Mouse (Mus musculus) limb, embryonic 13.5 days (tissue): ENCODE data around the gene Gm9918. TPM values are rescaled to one million over a fixed set of nuclear protein-coding genes. Genes with fewer than 3 reads are reported as not detected.

ENCODE experiments used
- ATAC-seq: fragments of 200-750 bp; cut with Nextera tagmentation; 2 replicates; pipeline ENCODE4 v1.8.0; 2017; ENCODE audit warnings: low read depth, moderate number of reproducible peaks, moderate TSS enrichment; ENCODE audit not compliant: low FRiP score
- H3K27ac ChIP-seq: fragments of 300-500 bp; sonication (generic); 2 replicates; pipeline ENCODE4 v1.5.1; 2015; ENCODE audit warnings: inconsistent platforms, mild to moderate bottlenecking, moderate library complexity
- H3K27me3 ChIP-seq: fragments of 300-500 bp; sonication (generic); 2 replicates; pipeline ENCODE4 v1.6.1; 2015; ENCODE audit warnings: mild to moderate bottlenecking, inconsistent platforms
- H3K36me3 ChIP-seq: fragments of 300-500 bp; sonication (generic); 2 replicates; pipeline ENCODE4 v1.6.1; 2015; ENCODE audit warnings: inconsistent platforms, mild to moderate bottlenecking, moderate library complexity
- H3K4me1 ChIP-seq: fragments of 300-500 bp; sonication (generic); 2 replicates; pipeline ENCODE4 v1.6.1; 2015; ENCODE audit warnings: inconsistent platforms
- H3K4me2 ChIP-seq: fragments of 300-500 bp; sonication (generic); replicated peaks from 2 replicates; pipeline ENCODE4 v1.6.1; 2015; ENCODE audit warnings: inconsistent platforms, mild to moderate bottlenecking, moderate library complexity
- H3K4me3 ChIP-seq: fragments of 300-500 bp; sonication (generic); 2 replicates; pipeline ENCODE4 v1.5.1; 2015; ENCODE audit warnings: moderate library complexity, mild to moderate bottlenecking, inconsistent platforms
- H3K9ac ChIP-seq: fragments of 300-500 bp; sonication (generic); 2 replicates; pipeline ENCODE4 v1.6.1; 2015; ENCODE audit warnings: mild to moderate bottlenecking, inconsistent platforms
- H3K9me3 ChIP-seq: fragments of 300-500 bp; sonication (generic); 2 replicates; pipeline ENCODE4 v1.6.1; 2016; ENCODE audit warnings: inconsistent platforms
- WGBS: fragments of 180-500 bp; shearing (Covaris S2); methylation state at CpG from one replicate; pipeline ENCODE4 v1.1.7; 2015; 5-methylcytosine and 5-hydroxymethylcytosine counted together
- polyA plus RNA-seq: library from polyadenylated mRNA; unstranded; fragments of >200 nt; fragmentation: Nextera tagmentation; extraction: Ambion mirVana; gene quantifications from 2 replicates; pipeline ENCODE4 v1.2.1, GENCODE M21; 2015

The Gm9918 gene
- polyA plus RNA-seq, 1 experiment from 2014 or later: 1.1 TPM

DNA sequence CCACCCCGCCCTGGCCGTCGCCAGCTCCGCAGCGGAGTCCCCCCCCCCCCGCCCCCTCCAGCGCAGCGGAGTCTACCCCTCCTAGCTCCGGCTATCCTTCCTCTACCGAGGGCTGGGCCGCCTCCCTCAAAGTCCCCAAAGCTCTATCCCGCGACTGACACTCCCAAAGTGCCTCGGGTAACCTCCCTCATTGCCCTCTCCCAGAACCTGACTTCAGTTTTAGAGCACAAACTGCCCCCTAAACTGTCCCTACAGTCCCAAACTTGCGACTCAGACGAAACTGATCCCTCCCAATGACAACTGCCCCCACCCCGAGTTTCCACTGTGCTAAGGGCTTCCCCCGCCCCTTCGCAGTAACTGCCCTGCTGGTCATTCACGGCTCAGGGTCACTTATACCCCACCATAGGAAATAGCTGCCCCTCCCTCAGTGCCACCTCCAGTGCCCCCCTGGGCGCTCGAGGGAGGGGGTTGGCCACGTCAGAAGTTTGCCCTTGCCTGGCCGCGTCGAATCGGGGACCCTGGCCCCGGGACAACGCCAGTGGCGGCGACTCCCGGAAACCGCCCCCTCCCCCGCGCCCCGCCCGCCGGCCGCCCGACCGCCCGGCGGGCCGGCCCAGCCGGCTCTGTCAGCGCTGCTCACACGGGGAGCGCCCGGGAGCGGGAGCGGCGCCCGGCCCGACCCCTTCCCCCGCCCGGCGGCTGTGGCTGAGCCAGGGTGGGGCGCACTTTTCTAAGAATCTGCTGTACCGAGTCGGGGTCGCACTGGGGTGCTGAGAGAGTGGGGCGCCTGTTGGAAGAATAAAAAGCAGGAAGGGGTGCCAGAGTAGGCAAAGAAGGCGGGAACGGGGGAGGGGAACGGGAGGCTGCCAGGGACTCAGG lies 22.9 kb upstream of the Gm9918 start:
- Histone ChIP-seq H3K36me3 (peaks cover 34% of the 10 kb centered on the region), H3K4me2 (peak overlapping the region; percentile 93), H3K4me1 (peaks cover 81% of the 10 kb centered on the region), H3K9me3 (no peaks in the 10 kb centered on the region), H3K4me3 (peak overlapping the region; percentile 64), H3K27ac (peak overlapping the region; percentile 99), H3K27me3 (no peaks in the 10 kb centered on the region), H3K9ac (peak overlapping the region; percentile 71)
- ATAC-seq: peak; percentile 26
- WGBS: 1% methylated on average over 48 of the region's 65 CpGs

DNA sequence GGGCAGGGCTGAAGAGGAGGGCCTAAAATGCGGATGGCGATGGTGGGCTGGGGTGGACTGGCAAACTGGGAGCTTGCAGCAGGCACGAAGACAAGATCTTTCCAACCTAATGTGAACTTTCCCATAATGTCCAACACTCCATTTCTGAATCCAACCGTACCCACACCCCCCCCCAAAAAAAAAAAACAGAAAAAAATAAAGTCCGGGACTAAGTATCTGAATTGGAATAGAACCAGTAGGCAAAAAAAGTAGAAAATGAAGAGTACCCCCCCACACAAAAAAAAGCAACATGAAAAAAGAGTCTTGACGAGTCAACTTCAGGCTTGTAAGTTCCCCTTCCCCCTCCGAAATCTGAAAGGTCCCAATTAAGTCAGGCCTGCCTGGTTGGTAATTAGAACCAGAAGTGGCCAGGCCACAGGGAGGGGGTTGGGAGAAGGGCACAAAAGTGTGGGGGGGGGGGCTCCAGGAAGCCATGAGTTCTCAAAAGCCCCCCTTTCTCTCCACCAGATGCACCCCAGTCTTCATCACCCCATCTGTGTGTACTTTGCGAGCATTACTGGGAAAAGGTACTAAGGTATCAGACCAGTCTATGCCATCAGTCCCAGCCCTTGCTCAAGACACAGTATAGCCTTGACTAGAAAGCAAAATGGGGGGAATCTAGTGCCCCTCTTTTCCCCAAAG lies 22.1 kb upstream of the Gm9918 start:
- ATAC-seq: 0 out of 2 replicates have a peak, but pooled peaks have one; percentile 0
- no peaks in the 10 kb centered on the region for H3K27me3 ChIP-seq
- H3K4me3 ChIP-seq: peak overlapping the region; percentile 64
- peak overlapping the region; percentile 71 for H3K9ac ChIP-seq
- peaks cover 36% of the 10 kb centered on the region for H3K36me3 ChIP-seq
- WGBS: 1% methylated on average over 8 of the region's 8 CpGs
- H3K4me1 ChIP-seq: peaks cover 80% of the 10 kb centered on the region
- H3K4me2 ChIP-seq: peak overlapping the region; percentile 93
- H3K27ac ChIP-seq: peak overlapping the region; percentile 99
- no peaks in the 10 kb centered on the region for H3K9me3 ChIP-seq

DNA sequence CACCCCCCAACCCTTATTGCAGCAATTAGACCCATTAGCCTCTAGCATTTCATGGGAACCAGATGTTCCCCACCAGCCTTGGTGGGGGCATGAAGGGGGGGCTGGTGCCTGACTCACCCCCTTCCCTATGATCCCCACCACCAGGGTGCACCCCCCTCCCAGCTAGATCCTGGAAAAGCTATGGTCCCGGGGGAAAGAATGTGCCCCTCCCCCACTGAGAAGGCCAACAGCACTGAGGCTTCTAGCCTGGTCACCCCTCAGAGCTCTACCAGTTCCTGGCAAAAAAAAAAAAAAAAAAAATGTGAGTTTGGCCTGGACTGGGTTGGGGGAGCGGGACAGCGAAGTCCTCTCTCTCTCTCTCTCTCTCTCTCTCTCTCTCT lies 21.6 kb upstream of the Gm9918 start:
- ATAC-seq: peak; percentile 21; the same call in 1 of the 2 replicates
- peak overlapping the region; percentile 93 for H3K4me2 ChIP-seq
- peak overlapping the region; percentile 64 for H3K4me3 ChIP-seq
- H3K9me3 ChIP-seq: no peaks in the 10 kb centered on the region
- H3K9ac ChIP-seq: peak overlapping the region; percentile 71
- H3K27ac ChIP-seq: peak overlapping the region; percentile 99
- peaks cover 41% of the 10 kb centered on the region for H3K36me3 ChIP-seq
- peaks cover 80% of the 10 kb centered on the region for H3K4me1 ChIP-seq
- 4% methylated on average over 3 of the region's 3 CpGs for WGBS
- no peaks in the 10 kb centered on the region for H3K27me3 ChIP-seq

DNA sequence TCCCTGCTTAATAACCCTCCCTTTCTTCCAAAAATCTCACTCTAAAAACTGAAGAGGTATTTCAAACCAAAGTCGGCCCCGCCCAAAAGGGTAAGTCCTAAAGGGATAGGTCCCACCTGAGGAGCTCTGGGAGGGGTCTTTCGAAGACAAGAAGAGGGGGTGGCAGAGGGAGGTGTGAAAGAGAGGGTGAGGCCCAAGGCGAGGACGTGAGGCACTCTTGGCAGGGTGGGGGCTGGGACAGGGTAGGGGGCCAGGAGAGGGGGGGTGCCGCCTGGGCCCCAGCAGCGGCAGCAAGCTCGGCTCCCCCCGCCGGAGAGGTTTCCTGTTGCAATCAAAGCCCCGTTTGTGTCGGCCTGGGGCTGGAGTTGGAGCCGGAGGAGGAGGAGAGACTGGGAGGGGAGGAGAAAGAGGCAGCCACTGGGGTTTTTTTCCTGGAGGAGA lies 21.1 kb upstream of the Gm9918 start:
- peak overlapping the region; percentile 93 for H3K4me2 ChIP-seq
- peak overlapping the region; percentile 71 for H3K9ac ChIP-seq
- peak; percentile 38 for ATAC-seq
- H3K9me3 ChIP-seq: no peaks in the 10 kb centered on the region
- peaks cover 80% of the 10 kb centered on the region for H3K4me1 ChIP-seq
- peak overlapping the region; percentile 64 for H3K4me3 ChIP-seq
- peak overlapping the region; percentile 99 for H3K27ac ChIP-seq
- peaks cover 46% of the 10 kb centered on the region for H3K36me3 ChIP-seq
- under 1% methylated on average over 13 of the region's 13 CpGs for WGBS
- no peaks in the 10 kb centered on the region for H3K27me3 ChIP-seq

DNA sequence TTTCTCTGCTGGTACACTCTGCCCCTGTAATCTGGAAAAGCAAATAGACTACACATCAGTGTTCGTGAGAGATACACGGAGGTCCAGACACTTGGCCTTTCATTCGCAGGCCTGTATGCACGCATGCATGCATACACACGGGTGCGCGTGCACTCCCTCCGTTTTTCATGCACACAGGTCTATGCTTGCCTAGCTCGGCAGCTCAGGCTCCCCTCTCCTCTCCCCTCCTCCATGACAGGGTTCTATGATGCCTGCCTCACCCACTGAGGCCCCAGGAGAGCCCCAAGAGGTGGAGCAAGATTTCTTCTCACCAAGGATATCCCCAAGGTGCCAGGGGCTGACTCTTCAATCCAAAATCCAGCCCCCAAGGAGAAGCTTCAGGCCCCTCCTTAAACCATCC lies 20.4 kb upstream of the Gm9918 start:
- H3K27ac ChIP-seq: peak overlapping the region; percentile 99
- peak overlapping the region; percentile 71 for H3K9ac ChIP-seq
- peak overlapping the region; percentile 93 for H3K4me2 ChIP-seq
- H3K36me3 ChIP-seq: peaks cover 49% of the 10 kb centered on the region
- no peak for ATAC-seq
- peak overlapping the region; percentile 64 for H3K4me3 ChIP-seq
- WGBS: 22% methylated on average over 9 of the region's 9 CpGs
- peaks cover 80% of the 10 kb centered on the region for H3K4me1 ChIP-seq
- H3K9me3 ChIP-seq: no peaks in the 10 kb centered on the region
- H3K27me3 ChIP-seq: no peaks in the 10 kb centered on the region

DNA sequence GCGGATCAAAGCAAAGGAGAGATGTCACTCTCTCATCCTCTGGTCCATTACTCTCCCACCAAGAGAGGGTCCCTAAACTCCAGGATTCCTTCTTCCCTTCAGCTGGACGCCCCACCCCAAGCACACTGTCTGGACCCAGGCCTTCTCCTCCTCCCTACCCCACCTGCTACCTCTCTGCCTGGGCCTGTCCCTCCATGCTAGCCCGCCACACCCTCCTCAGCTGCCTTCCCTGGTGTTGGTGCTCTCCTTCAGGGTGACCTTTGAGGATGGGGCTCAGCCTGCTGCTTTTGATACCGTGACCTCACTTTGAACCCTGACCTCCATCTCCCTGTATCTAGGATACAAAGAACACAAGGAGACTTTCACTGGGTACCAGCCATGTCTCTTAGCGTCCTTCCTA lies 19.8 kb upstream of the Gm9918 start:
- no peak for ATAC-seq
- peak overlapping the region; percentile 93 for H3K4me2 ChIP-seq
- H3K9me3 ChIP-seq: no peaks in the 10 kb centered on the region
- H3K36me3 ChIP-seq: peaks cover 52% of the 10 kb centered on the region
- H3K27ac ChIP-seq: peak overlapping the region; percentile 99
- H3K27me3 ChIP-seq: no peaks in the 10 kb centered on the region
- H3K9ac ChIP-seq: peak overlapping the region; percentile 71
- peak overlapping the region; percentile 64 for H3K4me3 ChIP-seq
- H3K4me1 ChIP-seq: peaks cover 80% of the 10 kb centered on the region
- WGBS: 57% methylated on average over 5 of the region's 5 CpGs

DNA sequence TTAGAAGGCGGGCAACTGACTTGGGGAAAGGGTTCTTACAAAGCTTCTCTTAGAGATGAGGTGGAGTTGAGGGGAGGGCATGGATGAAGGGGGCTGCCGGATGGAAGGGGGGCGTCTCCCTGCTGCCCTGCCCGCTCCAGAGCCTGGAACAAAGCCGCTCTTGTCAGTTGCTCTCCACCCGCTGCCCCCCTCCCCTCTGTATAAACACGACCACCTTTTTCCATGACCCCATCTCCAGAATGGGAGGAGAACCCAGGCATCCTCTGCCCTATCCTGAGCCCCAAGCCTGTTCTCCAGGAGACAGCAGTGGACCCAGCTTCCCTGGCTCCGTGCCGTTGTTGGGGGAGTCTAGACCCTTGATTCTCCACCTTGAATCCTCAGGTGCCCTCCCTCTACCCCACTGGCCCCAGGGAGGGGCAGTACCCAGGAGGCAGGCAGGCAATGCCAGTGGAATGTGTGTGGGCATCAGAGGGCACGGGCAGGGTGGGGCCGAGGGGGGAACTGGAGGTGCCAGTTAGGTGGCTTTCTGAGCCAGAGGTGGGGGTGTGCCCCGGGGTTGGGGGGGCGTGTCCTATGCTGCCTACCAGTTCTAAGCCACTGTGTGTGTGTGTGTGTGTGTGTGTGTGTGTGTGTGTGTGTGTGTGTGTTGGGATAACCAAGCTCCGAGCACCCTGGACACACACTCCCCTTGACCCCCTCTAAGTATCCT lies 14.7 kb upstream of the Gm9918 start:
- H3K27me3 ChIP-seq: no peaks in the 10 kb centered on the region
- peak overlapping the region; percentile 87 for H3K4me3 ChIP-seq
- H3K27ac ChIP-seq: peak overlapping the region; percentile 100
- H3K4me2 ChIP-seq: peak overlapping the region; percentile 91
- H3K4me1 ChIP-seq: peaks cover 84% of the 10 kb centered on the region
- H3K9ac ChIP-seq: peak overlapping the region; percentile 97
- peaks cover 42% of the 10 kb centered on the region for H3K36me3 ChIP-seq
- peak; percentile 30 for ATAC-seq
- no peaks in the 10 kb centered on the region for H3K9me3 ChIP-seq
- 24% methylated on average over 13 of the region's 14 CpGs for WGBS

DNA sequence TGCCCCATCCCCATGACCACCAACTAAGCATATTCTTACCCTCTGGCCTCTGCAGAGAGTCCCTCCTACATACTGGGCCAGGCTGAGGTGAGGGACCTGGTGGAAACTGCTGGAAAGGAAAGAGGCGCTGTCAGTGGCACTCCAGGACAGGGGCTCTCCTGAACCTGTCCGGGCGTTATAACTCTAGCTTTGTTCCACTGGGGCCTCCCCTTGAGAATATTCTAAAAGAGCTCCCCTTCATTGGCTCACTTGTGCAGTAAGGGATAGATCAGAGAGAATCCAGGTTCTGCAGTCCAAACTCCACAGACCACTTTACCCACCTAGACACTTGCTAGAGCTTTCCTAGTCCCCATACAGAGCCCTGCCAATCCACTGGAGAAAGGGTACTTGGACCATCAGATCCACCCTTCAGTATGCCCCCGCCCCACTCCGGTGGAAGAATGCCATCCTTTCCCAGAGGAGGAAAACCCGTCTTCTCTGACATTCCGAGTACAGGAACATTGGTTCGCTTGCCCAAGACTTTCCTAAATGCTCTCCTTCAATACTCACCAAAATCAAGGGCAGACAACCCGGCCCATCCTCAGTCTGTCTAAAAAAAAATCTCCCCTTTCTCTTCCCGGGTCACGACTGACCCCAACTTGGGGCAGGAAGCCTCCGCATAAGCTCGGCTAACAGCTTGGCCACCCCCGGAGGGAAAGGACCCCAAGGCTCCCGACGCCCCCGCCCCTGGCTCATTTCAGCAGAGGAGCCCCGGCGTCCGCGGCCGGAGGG lies 13.7 kb upstream of the Gm9918 start:
- Histone ChIP-seq H3K4me2 (peak overlapping the region; percentile 91), H3K27me3 (no peaks in the 10 kb centered on the region), H3K4me3 (peak overlapping the region; percentile 87), H3K36me3 (peaks cover 33% of the 10 kb centered on the region), H3K4me1 (peaks cover 78% of the 10 kb centered on the region), H3K9ac (peak overlapping the region; percentile 97), H3K27ac (peak overlapping the region; percentile 100), H3K9me3 (no peaks in the 10 kb centered on the region)
- no peak for ATAC-seq
- WGBS: 4% methylated on average over 22 of the region's 22 CpGs

DNA sequence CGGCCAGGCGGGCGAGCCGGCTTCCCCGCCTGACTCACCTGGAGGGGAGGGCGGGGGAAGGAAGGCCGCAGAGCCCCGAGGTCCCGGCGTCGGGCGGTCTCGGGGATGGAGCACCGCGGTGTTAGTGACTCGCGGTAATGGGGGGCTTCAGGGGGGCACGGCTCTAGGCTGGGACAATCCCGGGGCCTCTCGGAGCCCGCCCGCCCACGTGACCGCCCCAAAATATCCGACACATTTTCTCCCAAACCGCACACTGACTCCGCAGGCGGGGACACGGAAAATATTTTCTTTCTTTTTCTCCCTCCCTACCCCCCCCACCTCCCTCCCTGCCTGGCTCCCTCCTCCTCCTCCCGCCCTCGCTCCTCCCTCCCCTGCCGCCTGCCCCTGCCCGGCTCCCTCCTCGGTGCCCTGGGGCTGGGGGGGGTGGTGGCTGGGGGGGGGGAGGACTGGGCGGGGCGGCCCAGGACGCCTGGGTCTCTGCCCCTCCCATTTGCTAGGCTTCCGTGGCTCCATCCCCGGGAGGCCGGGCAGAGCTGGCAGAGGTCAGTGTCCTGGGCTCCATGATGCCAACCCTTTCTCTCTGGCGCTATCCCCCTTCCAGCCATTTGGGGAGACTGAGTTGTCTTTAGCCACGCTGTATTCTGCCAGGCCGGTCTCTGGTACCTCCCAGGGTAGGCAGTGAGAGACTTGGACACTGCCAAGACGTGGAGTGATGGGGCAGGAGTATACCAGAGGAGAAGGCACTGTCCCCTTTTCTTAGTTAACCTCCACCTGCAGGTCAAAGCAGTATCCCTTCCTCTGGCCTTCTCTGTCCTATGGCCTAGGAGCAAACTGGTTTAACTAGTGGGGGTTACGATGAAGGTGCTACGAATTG lies 12.9 kb upstream of the Gm9918 start, which contains the start of gene Rarg:
Rarg (minus strand) TSS at position 316 of the 874 bp plus-strand sequence.
- Histone ChIP-seq H3K9me3 (no peaks in the 10 kb centered on the region), H3K27me3 (no peaks in the 10 kb centered on the region), H3K4me3 (peak within 1 kb of the TSS; percentile 87), H3K4me2 (peak within 1 kb of the TSS; percentile 91), H3K36me3 (peaks cover 24% of the 10 kb centered on the region), H3K9ac (peak within 1 kb of the TSS; percentile 97), H3K27ac (peak within 1 kb of the TSS; percentile 100), H3K4me1 (peaks cover 78% of the 10 kb centered on the region)
- WGBS: 1% methylated on average over 35 of the region's 46 CpGs
- peak; percentile 58 for ATAC-seq

DNA sequence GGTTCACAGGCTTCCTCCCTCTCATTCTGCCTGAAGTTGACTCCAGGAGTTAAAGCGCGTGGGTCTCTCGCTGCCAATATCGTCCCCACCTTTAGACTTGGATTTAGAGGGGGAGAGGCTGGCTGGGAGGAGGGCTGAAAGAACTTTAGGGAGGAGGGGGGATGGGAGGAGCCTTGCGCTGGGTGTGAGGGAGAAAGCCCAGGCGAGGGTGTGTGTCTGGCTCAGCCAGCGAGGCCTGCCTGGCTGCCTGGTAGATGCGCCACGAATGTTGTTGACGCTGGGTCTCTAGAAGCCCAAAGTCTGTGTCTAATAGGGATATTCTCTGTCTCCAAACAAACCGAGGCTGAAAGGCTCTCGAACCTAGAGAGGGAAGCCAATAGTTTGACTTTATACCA lies 12.3 kb upstream of the Gm9918 start:
- peak; percentile 64 for ATAC-seq
- Histone ChIP-seq H3K27ac (peak overlapping the region; percentile 100), H3K9ac (peak overlapping the region; percentile 97), H3K4me2 (peak overlapping the region; percentile 91), H3K4me1 (peaks cover 75% of the 10 kb centered on the region), H3K9me3 (no peaks in the 10 kb centered on the region), H3K4me3 (peak overlapping the region; percentile 87), H3K27me3 (no peaks in the 10 kb centered on the region), H3K36me3 (peaks cover 19% of the 10 kb centered on the region)
- 2% methylated on average over 12 of the region's 12 CpGs for WGBS
